ENCODE assay signal across 15 mouse cellular contexts in genomic region chr16:91416938-91417337, GRCm38 (mm10). TPM values are rescaled to one million over a fixed set of nuclear protein-coding genes. Genes with fewer than 3 reads are reported as not detected.
DNase-seq lines count a peak whose midpoint lies in the region; ATAC-seq and TF ChIP-seq lines count a peak whose summit lies in the region.
"Had no signal": no experiment of that assay in that cellular context is flagged by ENCODE, and none has a peak within 500 bp of the region (broad histone marks: within the 10 kb centered on the region; RNA-seq: fewer than 3 reads in every experiment).

No protein-coding gene starts in this region.

- H3K4me3 ChIP-seq in liver, embryonic 12.5 days: no peak overlapping the region
- no peak overlapping the region for H3K4me3 ChIP-seq in left cerebral cortex, adult 2 months
- H3K4me3 ChIP-seq: embryonic facial prominence, embryonic 15.5 days; hindbrain, embryonic 15.5 days had no signal

- peak overlapping the region; percentile 35 for H3K4me2 ChIP-seq in liver, embryonic 12.5 days
- H3K4me2 ChIP-seq: embryonic facial prominence, embryonic 15.5 days; hindbrain, embryonic 15.5 days had no signal

- peak overlapping the region; percentile 57 for H3K27ac ChIP-seq in liver, embryonic 12.5 days
- H3K27ac ChIP-seq in left cerebral cortex, adult 2 months: no peak overlapping the region
- H3K27ac ChIP-seq: embryonic facial prominence, embryonic 15.5 days; hindbrain, embryonic 15.5 days had no signal

- 51% methylated on average over 7 of the region's 7 CpGs for WGBS in liver, embryonic 12.5 days (ENCODE audit: insufficient replicate concordance)

- intact Hi-C loops in left cerebral cortex, adult 2 months (cut with DNase I): no loop called here

- peak; percentile 71 for ATAC-seq in liver, embryonic 12.5 days
- ATAC-seq: lung, postnatal 0 days had no signal

- TF ChIP-seq CTCF in left cerebral cortex, adult 2 months (IDR thresholded peaks at IDR 0.05): no peak

- DNase-seq in ovary, adult 18-20 months (ENCODE audit: low spot score): peak; percentile 50
- no peak for DNase-seq in ovary, postnatal 14 days (ENCODE audit: low spot score)
- peak; percentile 66 to 80 for DNase-seq in heart, adult 9 months (ENCODE audit: low spot score in 2 of 2)
- peak; percentile 80 to 83 for DNase-seq in spleen, postnatal 36 days (ENCODE audit: low spot score in 2 of 2)
- no peak for DNase-seq in retina, postnatal 1 day
- DNase-seq in left cerebral cortex, adult 2 months (ENCODE audit: extremely low spot score in 1 of 2, low spot score in 2 of 2): no peak
- DNase-seq in frontal cortex, postnatal 25 days (ENCODE audit: low spot score in 2 of 2): no peak
- DNase-seq: cerebellum, adult 18-20 months; kidney, postnatal 10 days; thymus, adult 2 months had no signal

- no peaks in the 10 kb centered on the region for H3K9me3 ChIP-seq in liver, embryonic 12.5 days (replicated peaks)
- H3K9me3 ChIP-seq: embryonic facial prominence, embryonic 15.5 days; hindbrain, embryonic 15.5 days had no signal

- H3K9ac ChIP-seq in liver, embryonic 12.5 days: peak overlapping the region; percentile 25; the same call in 1 of the 2 replicates
- H3K9ac ChIP-seq: embryonic facial prominence, embryonic 15.5 days; hindbrain, embryonic 15.5 days had no signal

- H3K27me3 ChIP-seq in liver, embryonic 12.5 days (replicated peaks): no peaks in the 10 kb centered on the region
- H3K27me3 ChIP-seq: embryonic facial prominence, embryonic 15.5 days; hindbrain, embryonic 15.5 days had no signal

- peaks cover 43% of the 10 kb centered on the region for H3K4me1 ChIP-seq in liver, embryonic 12.5 days
- H3K4me1 ChIP-seq: embryonic facial prominence, embryonic 15.5 days; hindbrain, embryonic 15.5 days had no signal

- peaks cover 95% of the 10 kb centered on the region for H3K36me3 ChIP-seq in liver, embryonic 12.5 days
- H3K36me3 ChIP-seq: hindbrain, embryonic 15.5 days had no signal

RNA-seq across cellular contexts. Expression of gene Il10rb, which starts 11.0 kb away (rescaled TPM):
- polyA plus RNA-seq in liver, embryonic 12.5 days (2016; fragmentation: Nextera tagmentation; extraction: Ambion mirVana): 26.0 and 27.0 TPM in 2 replicates
- 1 to 10 TPM; 8.5 to 9.1 TPM for total RNA-seq in left cerebral cortex, adult 2 months (2021)

RNA-seq across cellular contexts. Expression of gene Gm21970, which starts 25.4 kb away (rescaled TPM):
- not detected in 2 replicates for polyA plus RNA-seq in liver, embryonic 12.5 days (2016; fragmentation: Nextera tagmentation; extraction: Ambion mirVana)
- total RNA-seq in left cerebral cortex, adult 2 months (2021): not detected
- total RNA-seq: left cerebral cortex, postnatal 14 days had no signal
- polyA plus RNA-seq: embryonic facial prominence, embryonic 15.5 days; hindbrain, embryonic 15.5 days; lung, postnatal 0 days; thymus, adult 2 months had no signal

RNA-seq across cellular contexts. Expression of gene Ifnar2, which starts 44.4 kb away (rescaled TPM):
- 63.5 and 65.7 TPM in 2 replicates for polyA plus RNA-seq in liver, embryonic 12.5 days (2016; fragmentation: Nextera tagmentation; extraction: Ambion mirVana)
- total RNA-seq in left cerebral cortex, adult 2 months (2021): 10 to 100 TPM; 20.2 to 20.3 TPM

Comparison
In these comparisons a context has a peak if more than half of its experiments do, and no peak if none do; other contexts are left out.
1. DNase-seq: peak in ovary, adult 18-20 months (single experiment), heart, adult 9 months (2 of 2) and spleen, postnatal 36 days (2 of 2); none in ovary, postnatal 14 days (single experiment), retina, postnatal 1 day (single experiment), left cerebral cortex, adult 2 months (0 of 2) and frontal cortex, postnatal 25 days (0 of 2).